Mouse (Mus musculus) heart, adult 2 months (tissue): ENCODE results near the gene Tmem94. TPM values are rescaled to one million over a fixed set of nuclear protein-coding genes. Genes with fewer than 3 reads are reported as not detected.

ENCODE experiments used
- DNase-seq, 2 experiments: peaks; one replicate each; pipeline ENCODE4 v3.0.0; 2021
- H3K27ac ChIP-seq: fragments of 200-600 bp; 2 replicates; pipeline ENCODE4 v1.8.1; 2022
- H3K27me3 ChIP-seq: fragments of 200-500 bp; 2 replicates; pipeline ENCODE4 v1.6.1; 2012; ENCODE audit warnings: mild to moderate bottlenecking, low read length, inconsistent platforms, mixed read lengths; ENCODE audit not compliant: control insufficient read depth, insufficient read depth
- H3K36me3 ChIP-seq: fragments of 200-500 bp; 2 replicates; pipeline ENCODE4 v1.6.1; 2012; ENCODE audit warnings: low read length, inconsistent platforms; ENCODE audit not compliant: control insufficient read depth, insufficient read depth
- H3K4me1 ChIP-seq: fragments of 200-500 bp; 2 replicates; pipeline ENCODE4 v1.6.1; 2011; ENCODE audit warnings: low read length; ENCODE audit not compliant: control insufficient read depth, insufficient read depth
- H3K4me3 ChIP-seq: fragments of 200-600 bp; 2 replicates; pipeline ENCODE4 v1.8.1; 2022
- H3K79me2 ChIP-seq: fragments of 200-500 bp; replicated peaks from 2 replicates; pipeline ENCODE4 v1.6.1; 2012; ENCODE audit warnings: mild to moderate bottlenecking, inconsistent platforms, low read length, moderate library complexity, mixed read lengths; ENCODE audit not compliant: control insufficient read depth, insufficient read depth
- H3K9ac ChIP-seq: fragments of 200-500 bp; 2 replicates; pipeline ENCODE4 v1.6.1; 2012; ENCODE audit warnings: low read depth, mild to moderate bottlenecking, control low read depth, inconsistent platforms, low read length, mixed read lengths
- CTCF ChIP-seq: fragments of 200-600 bp; IDR thresholded peaks from 2 replicates; pipeline ENCODE4 v1.8.1; 2022; ENCODE audit warnings: antibody characterized with exemption, mild to moderate bottlenecking, moderate library complexity
- EP300 ChIP-seq: fragments of 200-500 bp; IDR thresholded peaks from 2 replicates; pipeline ENCODE4 v1.6.1; 2011; ENCODE audit warnings: low read depth, low read length, control low read depth; ENCODE audit not compliant: insufficient read depth
- POLR2A ChIP-seq: fragments of 200-500 bp; IDR thresholded peaks from 2 replicates; pipeline ENCODE4 v1.6.1; 2011; ENCODE audit warnings: mild to moderate bottlenecking, low read depth, low read length, control low read depth; ENCODE audit not compliant: insufficient read depth
- WGBS: fragments of 180-500 bp; shearing (Covaris S2); methylation state at CpG from one replicate; pipeline ENCODE4 v1.1.7; 2018; 5-methylcytosine and 5-hydroxymethylcytosine counted together
- intact Hi-C: fragments of 180-260 bp; cut with DNase I; formaldehyde crosslinking; loops from one replicate; pipeline ENCODE4 v1.15.1; 2025
- polyA plus RNA-seq: library from polyadenylated mRNA; depleted of rRNA; stranded (reverse); fragments of >200 nt; gene quantifications from 2 replicates; pipeline ENCODE4 v1.2.3, GENCODE M21; 2012
- total RNA-seq, 2 experiments: library from RNA; stranded (reverse); gene quantifications; 2 replicates each; pipeline ENCODE4 v1.2.3; 2021

Gene Tmem94
- total and polyA plus RNA-seq, 3 experiments = 99.5 to 125 (median 103) TPM

DNA sequence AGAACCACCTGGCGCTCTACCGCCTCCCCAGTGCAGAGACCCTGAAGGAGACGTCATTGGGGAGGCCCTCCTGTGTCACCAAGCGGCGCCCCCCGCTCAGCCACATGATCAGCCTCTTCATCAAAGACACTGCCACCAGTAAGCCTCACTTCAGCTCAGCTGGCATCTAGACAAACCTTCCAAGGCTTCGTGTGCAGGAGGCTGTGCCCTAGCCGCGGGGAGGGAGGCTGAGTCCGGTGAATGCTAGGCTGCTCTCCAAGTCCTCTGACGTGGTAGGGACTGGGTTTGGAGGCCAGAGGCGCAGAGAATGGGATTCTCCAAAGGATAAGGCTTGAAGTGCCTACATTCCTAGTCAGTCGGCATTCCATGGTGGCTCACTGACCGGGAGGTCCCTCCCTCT lies 27.1 kb downstream of the Tmem94 start:
- Histone ChIP-seq H3K36me3 (no peaks in the 10 kb centered on the region), H3K4me1 (no peaks in the 10 kb centered on the region), H3K27ac (no peak overlapping the region), H3K9ac (no peak overlapping the region), H3K4me3 (no peak overlapping the region), H3K79me2 (no peaks in the 10 kb centered on the region), H3K27me3 (no peaks in the 10 kb centered on the region)
- DNase-seq = peak in 1 of 2 experiments; percentile 13
- no peak for TF ChIP-seq POLR2A
- TF ChIP-seq EP300 = no peak
- no peak for TF ChIP-seq CTCF
- intact Hi-C loops = no loop called here
- WGBS = 78% methylated on average over 14 of the region's 14 CpGs

DNA sequence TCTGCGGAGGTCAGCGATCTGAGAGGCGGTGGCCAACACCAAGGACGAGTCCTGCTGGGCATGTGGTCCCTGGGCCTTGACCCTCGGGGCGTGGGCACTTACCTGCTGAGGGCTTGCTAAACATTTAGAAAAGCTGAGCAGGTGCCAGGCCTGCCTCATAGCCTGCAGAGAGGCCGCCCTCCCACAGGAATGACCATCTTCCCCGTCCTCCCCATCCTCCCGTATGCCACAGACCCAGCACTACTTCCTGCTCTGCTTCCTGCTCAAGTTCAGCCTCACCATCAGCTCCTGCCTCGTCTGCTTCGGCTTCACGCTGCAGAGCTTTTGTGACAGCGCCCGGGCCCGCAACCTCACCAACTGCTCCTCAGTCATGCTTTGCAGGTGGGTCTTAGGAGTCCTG lies 31.7 kb downstream of the Tmem94 start:
- H3K4me3 ChIP-seq = no peak overlapping the region

DNA sequence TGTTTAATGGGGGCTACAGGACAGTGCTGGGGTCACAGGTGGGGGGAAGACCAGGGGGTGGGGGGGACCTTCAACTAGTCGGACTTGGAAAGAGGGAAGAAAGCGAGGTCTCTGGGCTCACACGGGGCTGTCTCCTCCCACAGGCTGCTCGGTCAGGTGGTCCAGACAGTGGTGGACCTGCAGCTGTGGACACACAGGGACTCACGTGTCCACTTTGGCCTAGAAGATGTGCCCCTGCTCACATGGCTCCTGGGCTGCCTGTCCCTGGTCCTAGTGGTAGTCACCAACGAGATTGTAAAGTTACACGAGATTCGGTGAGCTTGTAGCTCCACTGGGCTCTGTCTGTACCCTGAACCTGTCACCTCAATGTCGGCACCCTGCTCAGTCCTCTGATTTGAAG lies 32.4 kb downstream of the Tmem94 start:
- intact Hi-C loops = no loop called here
- no peak overlapping the region for H3K9ac ChIP-seq
- H3K36me3 ChIP-seq = no peaks in the 10 kb centered on the region
- DNase-seq = peak in 1 of 2 experiments; percentile 38
- TF ChIP-seq CTCF (no peak), POLR2A (no peak; the same call in 1 of the 2 replicates), EP300 (no peak)
- H3K79me2 ChIP-seq = no peaks in the 10 kb centered on the region
- no peak overlapping the region for H3K4me3 ChIP-seq
- no peak overlapping the region; the same call in 1 of the 2 replicates for H3K27ac ChIP-seq
- H3K4me1 ChIP-seq = no peaks in the 10 kb centered on the region
- H3K27me3 ChIP-seq = no peaks in the 10 kb centered on the region
- 56% methylated on average over 9 of the region's 9 CpGs for WGBS

More for the DNA sequence above, 31.7 kb downstream of the Tmem94 start:
- Histone ChIP-seq H3K9ac (no peak overlapping the region), H3K27me3 (no peaks in the 10 kb centered on the region), H3K36me3 (no peaks in the 10 kb centered on the region), H3K79me2 (no peaks in the 10 kb centered on the region), H3K4me1 (no peaks in the 10 kb centered on the region), H3K27ac (no peak overlapping the region; the same call in 1 of the 2 replicates)
- DNase-seq = peak in 1 of 2 experiments; percentile 31
- no peak for TF ChIP-seq POLR2A
- TF ChIP-seq EP300 = 0 out of 2 replicates have a peak, but pooled peaks have one; percentile 24
- intact Hi-C loops = no loop called here
- 60% methylated on average over 15 of the region's 15 CpGs for WGBS

DNA sequence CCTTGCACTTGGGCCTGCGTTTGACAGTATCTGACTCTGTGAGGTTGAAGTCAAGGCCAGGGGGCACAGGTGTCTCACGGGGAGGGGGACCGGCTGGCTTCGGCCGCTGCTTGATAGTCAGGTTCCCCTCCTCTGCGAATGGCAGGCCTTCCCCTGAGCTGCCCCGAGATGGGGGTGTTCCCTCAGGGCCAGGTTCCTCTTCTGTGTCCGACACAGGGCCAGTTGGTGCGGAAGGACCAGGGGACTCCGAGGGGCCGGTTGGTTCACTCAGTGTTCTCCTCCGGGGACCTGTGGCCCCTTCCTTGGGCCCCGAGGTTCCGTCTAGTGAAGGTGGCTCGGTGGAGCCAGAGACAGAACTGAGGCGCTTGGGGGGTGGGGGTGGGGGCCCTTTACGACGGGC lies 35.7 kb downstream of the Tmem94 start:
- DNase-seq = no peak
- no peaks in the 10 kb centered on the region for H3K79me2 ChIP-seq
- no peak for TF ChIP-seq EP300
- no peak for TF ChIP-seq POLR2A
- no peak for TF ChIP-seq CTCF
- no peaks in the 10 kb centered on the region for H3K27me3 ChIP-seq
- 89% methylated on average over 18 of the region's 18 CpGs for WGBS
- H3K9ac ChIP-seq = no peak overlapping the region
- intact Hi-C loops = no loop called here
- peaks cover 3% of the 10 kb centered on the region; the same call in 1 of the 2 replicates for H3K4me1 ChIP-seq
- H3K27ac ChIP-seq = no peak overlapping the region
- H3K4me3 ChIP-seq = no peak overlapping the region
- H3K36me3 ChIP-seq = no peaks in the 10 kb centered on the region

DNA sequence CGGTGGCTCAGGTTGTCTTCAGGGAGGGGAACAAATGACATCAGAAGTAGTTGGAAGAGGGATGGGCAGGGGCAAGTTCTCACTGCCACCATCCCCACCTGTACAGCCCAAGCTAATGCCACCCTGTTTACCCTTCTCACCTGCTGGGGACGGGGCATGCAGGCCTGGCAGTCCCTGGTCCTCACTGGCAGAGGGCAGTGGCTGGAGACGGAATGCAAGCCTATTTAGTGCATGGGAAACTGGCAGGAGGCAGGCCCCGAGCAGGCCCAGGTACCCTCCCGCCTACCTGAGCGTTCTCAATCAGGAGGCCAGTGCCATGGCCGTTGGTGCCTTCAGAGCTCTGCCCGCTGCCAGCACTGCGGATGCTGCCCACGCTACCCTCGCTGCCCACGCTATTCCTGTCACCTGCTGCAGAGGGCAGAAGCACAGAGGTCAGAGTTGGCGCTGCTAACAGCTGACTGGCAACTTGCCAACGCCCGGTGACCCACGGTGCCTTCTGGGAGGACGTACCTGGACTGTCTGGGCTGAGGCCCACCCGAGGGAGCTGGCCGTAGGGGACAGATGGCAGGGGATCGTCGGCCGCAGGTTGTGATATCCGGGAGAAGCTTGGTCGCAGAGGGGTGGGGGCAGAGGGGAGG lies 38.0 kb downstream of the Tmem94 start:
- WGBS = 66% methylated on average over 24 of the region's 24 CpGs
- H3K27ac ChIP-seq = no peak overlapping the region; the same call in 1 of the 2 replicates
- H3K27me3 ChIP-seq = no peaks in the 10 kb centered on the region
- DNase-seq = peak in 1 of 2 experiments; percentile 49
- TF ChIP-seq POLR2A (no peak), EP300 (no peak), CTCF (no peak)
- intact Hi-C loops = loop anchor here (2.0 kb wide), 1 partner anchor 16 kb away; no protein-coding TSS in a partner anchor
- no peak overlapping the region for H3K4me3 ChIP-seq
- H3K9ac ChIP-seq = no peak overlapping the region
- H3K36me3 ChIP-seq = peaks cover 9% of the 10 kb centered on the region
- H3K4me1 ChIP-seq = peaks cover 13% of the 10 kb centered on the region
- no peaks in the 10 kb centered on the region for H3K79me2 ChIP-seq

DNA sequence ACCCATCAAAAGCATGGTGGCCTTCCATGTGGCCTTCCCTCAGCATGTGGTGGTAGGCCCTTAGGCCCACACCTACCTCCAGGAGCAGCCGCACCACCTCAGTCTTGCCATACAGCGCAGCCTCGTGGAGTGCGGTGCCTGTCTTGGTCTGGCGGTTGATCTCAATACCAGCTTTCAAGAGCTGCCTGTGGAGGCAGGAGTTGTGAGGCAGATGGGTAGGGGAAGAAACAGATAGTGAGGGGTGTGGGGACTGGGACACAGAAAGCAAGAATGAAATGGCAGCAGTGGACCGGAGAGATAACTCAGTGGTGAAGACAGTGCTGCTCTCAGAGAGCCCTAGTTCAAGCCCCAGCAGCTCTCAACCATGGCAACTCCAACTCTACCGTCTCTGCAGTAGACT lies 39.8 kb downstream of the Tmem94 start:
- peaks cover 9% of the 10 kb centered on the region for H3K36me3 ChIP-seq
- peaks cover 21% of the 10 kb centered on the region for H3K4me1 ChIP-seq
- no peak for DNase-seq
- 90% methylated on average over 7 of the region's 7 CpGs for WGBS
- H3K9ac ChIP-seq = no peak overlapping the region
- intact Hi-C loops = no loop called here
- H3K4me3 ChIP-seq = no peak overlapping the region
- H3K27me3 ChIP-seq = no peaks in the 10 kb centered on the region
- 0 out of 2 replicates have a peak, but pooled peaks cover 3% of the 10 kb centered on the region for H3K79me2 ChIP-seq
- no peak for TF ChIP-seq POLR2A
- no peak for TF ChIP-seq EP300
- TF ChIP-seq CTCF = no peak
- H3K27ac ChIP-seq = no peak overlapping the region
